Mouse (Mus musculus) lung, postnatal 25 days (tissue): Measurements from ENCODE around the gene Mtnr1b.
"Not testable (repeated sequence)": the region's sequence is repeated elsewhere in the genome, so short reads cannot be mapped to it uniquely, and the experiment has no call there.

ENCODE experiments used
- DNase-seq: peaks from one replicate; pipeline ENCODE4 v3.0.0; 2022; ENCODE audit warnings: low spot score

The Mtnr1b gene

GRCm38 (mm10) chr9:15874506-15875160, at the start of gene Mtnr1b:
TSS of gene Mtnr1b (minus strand) at chr9:15874556.
- no peak for DNase-seq

- no peak for DNase-seq
These were observed 45.9 kb upstream of the Mtnr1b start for GRCm38 (mm10) chr9:15920271-15920670.

GRCm38 (mm10) chr9:15919373-15920005, 45.1 kb upstream of the Mtnr1b start:
- DNase-seq = no peak

DNA sequence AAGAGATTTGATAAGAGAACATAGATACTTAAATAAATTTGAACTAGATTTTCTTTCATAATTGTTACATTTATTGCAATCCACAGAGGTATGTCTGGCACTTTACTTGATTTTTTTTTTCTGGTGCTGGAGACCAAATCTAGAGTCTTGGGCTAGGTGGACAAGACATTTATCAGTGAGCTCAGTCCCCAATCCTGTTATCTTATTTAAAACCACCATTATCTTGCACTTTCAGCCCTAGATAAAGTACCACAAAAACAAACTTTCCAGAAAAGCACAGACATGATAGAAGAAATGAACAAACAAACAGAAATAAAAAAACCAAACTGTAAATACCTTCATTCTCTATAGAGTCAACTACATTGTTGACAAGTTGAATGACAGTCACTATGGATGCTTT, 42.2 kb upstream of the Mtnr1b start:
- DNase-seq = no peak

DNA sequence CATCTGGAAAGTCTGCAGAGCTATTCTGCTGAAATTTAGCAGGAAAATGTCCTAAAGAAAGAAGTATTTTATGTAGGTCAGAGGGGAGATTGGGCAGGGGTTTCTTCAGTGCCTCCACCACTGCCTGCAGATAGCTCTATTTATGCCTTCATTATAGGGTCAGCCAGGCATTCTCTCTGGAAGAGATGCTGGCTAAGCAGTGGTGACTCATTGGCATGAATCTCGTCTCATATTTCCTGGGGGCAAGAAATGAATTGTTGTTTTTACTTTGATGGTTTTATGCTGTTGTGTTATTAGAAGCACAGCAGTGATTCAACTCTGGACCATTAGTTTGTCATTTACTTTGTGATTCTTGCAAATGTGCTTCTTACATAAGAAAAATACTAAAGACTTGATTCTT, 38.4 kb upstream of the Mtnr1b start:
- no peak for DNase-seq

DNA sequence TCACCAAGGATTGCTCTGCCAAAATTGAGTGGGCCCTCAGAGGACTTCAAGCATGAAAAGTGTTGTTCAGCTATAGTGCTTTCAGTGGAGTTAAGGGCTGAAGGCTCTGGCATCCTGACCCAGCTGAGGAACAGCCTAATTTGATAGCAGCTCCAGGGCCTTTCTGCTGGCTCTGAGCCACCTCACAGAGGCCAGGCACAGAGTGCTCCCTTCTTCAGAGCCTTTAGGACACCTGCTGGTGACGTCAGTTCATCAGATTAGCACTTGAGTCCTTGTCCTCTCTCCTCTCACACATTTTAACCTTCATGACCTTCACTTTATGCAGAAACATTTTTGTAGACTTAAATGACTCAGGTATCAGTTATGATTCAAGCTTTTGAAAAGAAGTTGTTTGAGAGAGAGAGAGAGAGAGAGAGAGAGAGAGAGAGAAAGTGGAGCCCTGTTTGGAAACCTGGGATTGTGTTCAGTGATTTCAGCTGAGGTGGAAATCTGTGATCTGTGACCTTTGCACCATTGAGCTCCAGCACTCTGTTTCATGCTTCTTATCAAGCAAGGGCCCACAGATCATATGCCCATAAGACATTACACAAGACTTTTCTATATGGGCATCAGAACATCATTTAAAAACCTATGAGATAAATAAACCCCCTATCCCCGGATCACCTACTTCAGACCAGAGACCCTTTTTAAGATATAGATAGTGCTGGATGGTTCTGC, 35.2 kb upstream of the Mtnr1b start:
- DNase-seq = no peak

- DNase-seq = no peak
These were observed 29.8 kb upstream of the Mtnr1b start for GRCm38 (mm10) chr9:15903948-15904750.

GRCm38 (mm10) chr9:15898112-15898511, 23.8 kb upstream of the Mtnr1b start:
- no peak for DNase-seq

GRCm38 (mm10) chr9:15886756-15887155, 12.4 kb upstream of the Mtnr1b start:
- DNase-seq = no peak

DNA sequence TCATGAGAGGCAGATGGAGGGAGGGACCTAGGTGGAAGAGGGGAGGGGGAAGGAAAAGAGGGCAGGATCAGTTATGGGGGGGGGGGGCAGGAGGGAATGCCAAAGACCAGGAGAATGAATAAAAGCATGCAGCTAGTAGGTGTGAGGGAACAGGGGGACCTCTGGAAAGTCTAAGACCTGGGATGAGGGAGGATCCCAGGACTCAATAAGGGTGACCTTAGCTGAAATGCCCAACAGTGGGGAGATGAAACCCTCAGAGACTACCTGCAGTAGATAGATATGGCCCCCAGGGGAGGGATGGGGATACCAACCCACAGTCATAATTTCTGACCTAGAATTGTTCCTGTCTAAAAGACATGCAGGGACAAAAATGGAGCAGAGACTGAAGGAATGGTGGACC, 6.4 kb upstream of the Mtnr1b start:
- DNase-seq = no peak

- DNase-seq = peak; percentile 23
These were observed 5.8 kb upstream of the Mtnr1b start for GRCm38 (mm10) chr9:15880160-15880603.

GRCm38 (mm10) chr9:15870013-15870412, 4.3 kb downstream of the Mtnr1b start:
- no peak for DNase-seq

DNA sequence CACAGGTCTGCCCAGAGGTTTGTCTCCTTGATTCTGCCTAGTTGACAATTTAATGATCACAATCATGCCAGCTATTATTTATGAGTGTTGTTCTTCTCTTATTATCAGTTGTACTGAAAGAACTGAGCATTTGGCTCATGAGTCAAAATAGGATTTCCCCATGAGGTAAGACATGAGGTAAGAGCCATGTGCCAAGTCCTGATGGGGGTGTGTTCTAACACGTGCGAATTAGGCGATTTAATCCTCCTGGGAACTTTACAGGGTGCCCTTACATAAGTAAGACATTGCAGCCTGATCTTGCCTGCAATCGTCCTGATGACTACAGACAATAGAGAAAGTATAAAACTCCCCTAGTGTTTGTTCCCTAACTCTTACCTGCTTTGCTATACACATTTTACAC, 4.9 kb downstream of the Mtnr1b start:
- no peak for DNase-seq

- DNase-seq = no peak
These were observed 7.9 kb downstream of the Mtnr1b start for GRCm38 (mm10) chr9:15866280-15867072.

- DNase-seq = no peak
These were observed 13.0 kb downstream of the Mtnr1b start for GRCm38 (mm10) chr9:15861402-15861801.

DNA sequence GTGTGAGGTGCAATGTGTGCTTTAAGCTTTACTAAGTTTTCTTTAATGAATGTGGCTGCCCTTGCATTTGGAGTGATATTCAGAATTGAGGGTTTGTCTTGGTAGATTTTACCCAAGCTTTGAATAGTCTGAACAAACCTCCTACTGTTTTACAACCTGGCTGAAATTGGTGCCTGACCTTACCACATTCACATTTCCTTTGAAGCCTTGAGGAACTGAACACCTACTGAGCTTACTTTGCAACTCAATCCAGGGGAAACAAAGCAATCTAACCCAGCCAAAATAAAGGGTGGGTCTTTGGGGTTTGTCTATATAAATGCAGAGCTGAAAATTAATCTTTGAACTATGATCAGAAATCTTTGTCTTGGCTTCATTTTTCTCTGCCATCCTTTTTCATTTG, 23.6 kb downstream of the Mtnr1b start:
- no peak for DNase-seq

- DNase-seq = no peak
These were observed 29.0 kb downstream of the Mtnr1b start for GRCm38 (mm10) chr9:15845390-15845789.

DNA sequence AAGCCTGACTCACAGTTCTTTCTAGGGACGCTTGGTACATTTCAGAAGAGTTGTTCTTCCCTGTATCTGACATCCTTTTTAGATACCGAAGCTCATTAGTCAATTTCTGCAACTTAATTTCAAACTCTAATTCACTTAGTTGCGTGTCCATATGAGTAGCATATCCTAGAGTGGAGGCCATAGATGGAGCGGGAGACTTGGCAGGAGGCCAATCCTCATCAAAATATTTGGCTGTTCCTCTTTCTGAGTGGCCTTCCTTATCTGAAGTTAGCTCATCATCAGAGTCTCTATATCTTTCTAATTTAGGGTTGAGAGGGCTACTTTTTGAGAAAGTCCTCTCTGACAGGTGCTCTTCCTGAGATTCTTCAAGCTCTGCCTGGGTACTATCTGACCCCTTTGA, 29.4 kb downstream of the Mtnr1b start:
- DNase-seq = not testable (repeated sequence)

- DNase-seq = no peak
These were observed 61.1 kb downstream of the Mtnr1b start for GRCm38 (mm10) chr9:15813002-15813911.

GRCm38 (mm10) chr9:15804296-15804695, 70.1 kb downstream of the Mtnr1b start:
- DNase-seq = no peak
